Mouse (Mus musculus) kidney, postnatal 0 days (tissue): ENCODE measurements around the gene Myo3b. TPM values are rescaled to one million over a fixed set of nuclear protein-coding genes. Genes with fewer than 3 reads are reported as not detected.

Experiments used
- ATAC-seq: fragments of 200-750 bp; cut with Nextera tagmentation; replicated peaks from 2 replicates; pipeline ENCODE4 v1.8.0; 2017; ENCODE audit warnings: low read depth, moderate number of reproducible peaks, moderate TSS enrichment, moderate library complexity; ENCODE audit not compliant: low FRiP score
- DNase-seq: peaks from one replicate; pipeline ENCODE4 v3.0.0-alpha.2; 2016; ENCODE audit warnings: low spot score
- H3K27ac ChIP-seq: fragments of 300-500 bp; sonication (generic); 2 replicates; pipeline ENCODE4 v1.5.1; 2014; ENCODE audit warnings: mild to moderate bottlenecking
- H3K27me3 ChIP-seq: fragments of 300-500 bp; sonication (generic); 2 replicates; pipeline ENCODE4 v1.6.1; 2014; ENCODE audit warnings: low read length, mixed read lengths; ENCODE audit not compliant: insufficient read depth
- H3K36me3 ChIP-seq: fragments of 300-500 bp; sonication (generic); 2 replicates; pipeline ENCODE4 v1.6.1; 2014; ENCODE audit warnings: low read length, mixed read lengths; ENCODE audit not compliant: insufficient read depth
- H3K4me1 ChIP-seq: fragments of 300-500 bp; sonication (generic); replicated peaks from 2 replicates; pipeline ENCODE4 v1.6.1; 2014; ENCODE audit warnings: antibody characterized with exemption, low read length, mixed read lengths; ENCODE audit not compliant: insufficient read depth
- H3K4me2 ChIP-seq: fragments of 300-500 bp; sonication (generic); 2 replicates; pipeline ENCODE4 v1.6.1; 2014; ENCODE audit warnings: mild to moderate bottlenecking, low read length, moderate library complexity, mixed read lengths
- H3K4me3 ChIP-seq: fragments of 300-500 bp; sonication (generic); replicated peaks from 2 replicates; pipeline ENCODE4 v1.5.1; 2014; ENCODE audit warnings: low read depth, low read length
- H3K9ac ChIP-seq: fragments of 300-500 bp; sonication (generic); 2 replicates; pipeline ENCODE4 v1.6.1; 2014; ENCODE audit warnings: low read depth, low read length
- H3K9me3 ChIP-seq: fragments of 300-500 bp; sonication (generic); replicated peaks from 2 replicates; pipeline ENCODE4 v1.6.1; 2016; ENCODE audit warnings: low read length, inconsistent platforms, mixed read lengths
- CTCF ChIP-seq: IDR thresholded peaks from 2 replicates; pipeline ENCODE4 v1.5.1; 2016; ENCODE audit warnings: antibody characterized with exemption, low read depth, mild to moderate bottlenecking, moderate library complexity
- WGBS: fragments of 180-500 bp; shearing (Covaris S2); extraction: QIAGEN DNeasy Blood & Tissue Kit; methylation state at CpG from one replicate; pipeline ENCODE4 v1.1.7; 2014; 5-methylcytosine and 5-hydroxymethylcytosine counted together
- polyA plus RNA-seq: library from polyadenylated mRNA; unstranded; fragments of >200 nt; fragmentation: Nextera tagmentation; extraction: Ambion mirVana; gene quantifications from 2 replicates; pipeline ENCODE4 v1.2.1, GENCODE M21; 2015

Gene Myo3b
- polyA plus RNA-seq, 1 experiment from 2014 or later, result 1.3 TPM

- 67% methylated on average over 8 of the region's 8 CpGs for WGBS
These were observed 116.4 kb downstream of the Myo3b start for GRCm38 (mm10) chr2:70155226-70155836.

DNA sequence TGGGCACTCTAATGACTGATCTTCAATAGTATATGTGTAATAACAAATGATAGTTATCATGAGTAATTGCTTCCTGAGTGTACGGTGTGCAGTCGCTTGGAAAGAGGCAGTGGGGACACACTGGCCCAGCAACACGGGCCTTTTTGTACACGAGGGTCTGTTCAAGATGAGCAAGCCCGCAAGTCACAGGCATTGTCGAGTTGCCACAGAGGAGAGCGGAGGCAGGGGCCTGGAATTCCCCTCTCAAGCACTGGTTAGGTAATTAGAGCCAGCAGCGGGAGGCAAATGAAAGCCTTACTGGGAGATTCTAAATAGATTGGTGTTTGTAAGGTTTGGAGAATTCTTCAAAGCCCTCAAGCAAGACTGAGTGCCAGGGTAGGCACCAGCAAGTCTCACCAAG lies 120.6 kb downstream of the Myo3b start:
- Histone ChIP-seq H3K36me3 (no peaks in the 10 kb centered on the region), H3K4me2 (no peak overlapping the region), H3K9me3 (no peaks in the 10 kb centered on the region), H3K27me3 (no peaks in the 10 kb centered on the region), H3K4me3 (no peak overlapping the region), H3K27ac (no peak overlapping the region), H3K9ac (no peak overlapping the region), H3K4me1 (0 out of 2 replicates have a peak, but pooled peaks cover 3% of the 10 kb centered on the region)
- DNase-seq (peak; percentile 15), ATAC-seq (no peak)
- TF ChIP-seq CTCF, result no peak
- WGBS, result 26% methylated on average over 8 of the region's 8 CpGs

More at GRCm38 (mm10) chr2:70155226-70155836, 116.4 kb downstream of the Myo3b start:
- no peak overlapping the region for H3K4me2 ChIP-seq
- H3K27me3 ChIP-seq, result no peaks in the 10 kb centered on the region
- H3K4me3 ChIP-seq, result no peak overlapping the region
- ATAC-seq (no peak), DNase-seq (no peak)
- TF ChIP-seq CTCF, result no peak
- no peaks in the 10 kb centered on the region for H3K36me3 ChIP-seq
- no peaks in the 10 kb centered on the region for H3K9me3 ChIP-seq
- no peak overlapping the region for H3K9ac ChIP-seq
- no peak overlapping the region for H3K27ac ChIP-seq
- H3K4me1 ChIP-seq, result 0 out of 2 replicates have a peak, but pooled peaks cover 3% of the 10 kb centered on the region

DNA sequence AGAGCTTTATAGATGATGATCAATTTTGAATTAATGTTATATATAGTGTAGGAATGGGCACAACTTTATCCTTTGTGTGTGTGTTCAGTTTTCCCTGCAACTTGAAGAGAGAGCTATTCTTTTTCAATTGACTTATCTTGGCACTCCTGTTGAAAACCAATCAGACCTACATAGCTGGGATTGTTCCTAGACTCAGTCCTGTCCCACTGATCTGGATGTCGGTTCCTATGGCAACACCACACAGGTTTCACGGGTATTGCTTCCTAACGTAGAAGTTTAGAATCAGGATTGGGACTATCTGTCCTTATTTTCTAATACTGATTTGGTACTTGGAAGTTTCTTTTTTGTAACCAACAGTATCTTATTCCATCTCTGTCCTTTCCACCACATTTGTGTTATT lies 127.3 kb downstream of the Myo3b start:
- WGBS, result 59% methylated on average over 3 of the region's 3 CpGs
- no peak overlapping the region for H3K9ac ChIP-seq
- no peak overlapping the region for H3K4me3 ChIP-seq
- TF ChIP-seq CTCF, result no peak
- no peaks in the 10 kb centered on the region for H3K27me3 ChIP-seq
- no peaks in the 10 kb centered on the region for H3K9me3 ChIP-seq
- H3K4me2 ChIP-seq, result no peak overlapping the region
- no peaks in the 10 kb centered on the region for H3K4me1 ChIP-seq
- ATAC-seq, result no peak
- H3K27ac ChIP-seq, result no peak overlapping the region
- no peaks in the 10 kb centered on the region for H3K36me3 ChIP-seq
- DNase-seq, result no peak

DNA sequence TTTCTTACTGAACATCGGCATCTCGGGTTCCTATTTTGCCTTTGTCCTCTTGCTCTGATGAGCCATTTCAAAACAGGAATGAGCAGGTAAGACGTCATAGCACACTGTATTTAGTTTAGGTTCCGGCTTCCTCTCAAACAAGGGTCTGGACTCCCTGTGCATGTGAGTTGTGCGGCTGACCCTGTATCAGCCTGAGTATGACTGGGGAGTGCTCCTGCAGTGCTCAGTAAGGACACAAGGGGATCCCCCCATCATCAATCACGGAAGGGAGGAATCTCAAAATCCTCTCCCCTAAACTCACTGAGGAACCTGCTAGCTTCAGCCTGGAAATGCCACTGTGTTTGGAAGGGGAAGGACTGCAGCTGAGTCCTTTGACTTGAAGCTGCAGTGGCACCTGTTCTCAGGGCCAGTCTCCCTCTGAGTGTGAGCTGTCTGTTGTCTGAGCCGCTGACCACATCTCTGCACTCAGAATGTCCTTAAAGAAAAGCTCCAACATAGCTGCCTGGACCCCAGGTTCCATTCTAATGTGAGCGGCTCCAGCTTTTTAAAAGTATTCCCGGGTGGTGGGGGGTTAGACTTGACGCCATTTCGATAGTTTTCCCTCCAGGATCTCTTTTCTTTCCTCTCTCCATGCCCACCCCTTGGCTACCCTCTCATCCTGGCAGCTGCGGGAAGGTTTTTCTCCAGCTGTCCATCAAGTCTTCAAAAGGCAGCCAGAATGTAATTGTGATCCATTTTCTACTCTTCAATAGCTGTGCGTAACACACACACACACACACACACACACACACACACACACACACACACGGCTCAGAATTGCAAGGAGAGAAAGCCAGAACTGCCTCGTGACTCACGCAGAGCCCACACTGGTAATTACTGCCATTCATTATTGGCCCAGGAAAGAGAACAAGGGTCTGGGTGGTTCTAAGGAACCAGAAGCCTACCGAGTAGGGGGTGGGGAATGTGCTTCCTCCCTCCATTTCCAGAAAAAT lies 129.3 kb downstream of the Myo3b start:
- Histone ChIP-seq H3K4me1 (no peaks in the 10 kb centered on the region), H3K9me3 (no peaks in the 10 kb centered on the region), H3K27ac (no peak overlapping the region), H3K4me2 (no peak overlapping the region), H3K27me3 (no peaks in the 10 kb centered on the region), H3K9ac (no peak overlapping the region), H3K36me3 (no peaks in the 10 kb centered on the region), H3K4me3 (no peak overlapping the region)
- DNase-seq, result no peak
- no peak for ATAC-seq
- 68% methylated on average over 17 of the region's 17 CpGs for WGBS
- TF ChIP-seq CTCF, result no peak

DNA sequence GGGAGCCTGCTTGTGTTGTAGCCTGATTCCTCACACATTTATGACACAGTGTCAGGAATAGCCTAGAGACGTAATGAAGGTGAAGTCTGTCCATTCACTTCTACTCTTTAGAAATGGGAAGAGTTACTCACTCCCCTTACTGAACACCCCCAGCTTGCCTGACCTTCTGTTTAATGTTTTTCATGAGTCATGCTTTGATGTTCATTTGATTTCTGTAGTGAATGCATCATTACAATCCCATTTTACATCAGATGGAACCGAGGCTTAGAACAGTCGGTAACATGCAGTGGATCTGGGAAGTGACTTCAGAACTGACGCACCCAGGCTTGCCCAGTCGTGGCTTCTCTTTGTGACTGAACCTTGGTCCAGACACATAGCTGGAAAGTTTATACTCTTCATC lies 131.5 kb downstream of the Myo3b start:
- H3K27me3 ChIP-seq, result no peaks in the 10 kb centered on the region
- no peak overlapping the region for H3K4me3 ChIP-seq
- H3K9ac ChIP-seq, result no peak overlapping the region
- no peak for TF ChIP-seq CTCF
- no peak overlapping the region for H3K27ac ChIP-seq
- H3K4me1 ChIP-seq, result no peaks in the 10 kb centered on the region
- H3K36me3 ChIP-seq, result no peaks in the 10 kb centered on the region
- ATAC-seq (no peak), DNase-seq (no peak)
- H3K9me3 ChIP-seq, result no peaks in the 10 kb centered on the region
- no peak overlapping the region for H3K4me2 ChIP-seq
- WGBS, result 88% methylated on average over 5 of the region's 5 CpGs

DNA sequence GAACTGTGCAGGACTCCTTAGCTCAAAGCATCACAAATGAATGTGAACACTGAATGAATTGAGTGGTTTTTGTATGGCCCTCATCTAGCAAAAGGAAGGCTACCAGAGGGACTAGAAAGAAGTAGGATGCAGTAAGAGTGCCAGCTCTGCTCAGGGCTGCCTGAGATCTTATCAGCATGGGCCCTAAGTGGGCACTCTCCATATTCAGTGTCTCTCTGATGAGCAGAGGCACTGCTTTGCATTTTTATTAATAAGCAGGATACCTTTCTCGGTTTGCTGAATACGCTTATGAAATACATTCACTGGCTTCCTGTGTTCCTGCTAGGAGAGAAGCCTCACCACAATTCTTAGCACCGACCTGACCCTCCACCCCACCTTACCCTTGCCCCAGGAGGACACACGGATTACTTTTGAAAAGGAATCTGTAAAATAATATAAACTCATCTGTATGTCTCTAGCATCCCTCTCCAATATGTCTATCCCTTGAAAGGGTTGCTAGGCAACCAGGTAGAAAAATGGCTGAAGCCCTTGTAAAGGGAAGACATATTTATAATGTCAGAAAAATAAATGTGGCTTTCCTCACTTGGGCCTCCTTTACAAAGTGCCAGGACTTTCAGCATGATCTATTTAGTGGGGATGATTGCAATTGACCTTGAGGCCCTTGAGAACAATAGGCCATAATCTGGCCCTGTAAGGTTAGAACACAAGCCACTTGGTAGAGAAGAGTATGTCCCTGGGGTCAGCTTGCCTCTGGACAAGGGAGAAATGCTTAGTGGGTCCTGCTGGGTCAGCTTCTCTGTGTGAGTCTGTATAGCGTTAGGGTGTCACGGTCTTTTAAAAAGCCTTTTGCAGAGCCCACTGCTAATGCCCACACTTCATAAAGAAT lies 138.1 kb downstream of the Myo3b start:
- Histone ChIP-seq H3K4me3 (no peak overlapping the region), H3K27me3 (no peaks in the 10 kb centered on the region), H3K27ac (no peak overlapping the region), H3K4me1 (no peaks in the 10 kb centered on the region), H3K4me2 (no peak overlapping the region), H3K9me3 (no peaks in the 10 kb centered on the region), H3K36me3 (no peaks in the 10 kb centered on the region), H3K9ac (no peak overlapping the region)
- TF ChIP-seq CTCF, result no peak
- DNase-seq (no peak), ATAC-seq (no peak)
- WGBS, result 73% methylated on average over 6 of the region's 6 CpGs
